Mouse (Mus musculus) G1E (cell line): ENCODE measurements around the gene Mmp17. TPM values are rescaled to one million over a fixed set of nuclear protein-coding genes. Genes with fewer than 3 reads are reported as not detected.

Experiments
- ATAC-seq: 2 replicates; pipeline ENCODE4 v1.8.0; 2016; ENCODE audit warnings: mild to moderate bottlenecking; ENCODE audit not compliant: insufficient number of reproducible peaks, poor library complexity, low FRiP score, severe bottlenecking; ENCODE audit errors: extremely low read depth
- DNase-seq: peaks from one replicate; pipeline ENCODE4 v3.0.0; 2012; ENCODE audit warnings: low spot score
- H3K27me3 ChIP-seq: 2 replicates; pipeline ENCODE4 v1.6.1; 2012; ENCODE audit warnings: mild to moderate bottlenecking, low read length, inconsistent platforms; ENCODE audit not compliant: insufficient read depth
- H3K36me3 ChIP-seq: replicated peaks from 2 replicates; pipeline ENCODE3; 2012; ENCODE audit warnings: mild to moderate bottlenecking, inconsistent platforms
- H3K4me1 ChIP-seq: 2 replicates; pipeline ENCODE4 v1.6.1; 2012; ENCODE audit warnings: low read depth, low read length, inconsistent platforms, mixed read lengths; ENCODE audit not compliant: insufficient read depth
- H3K4me3 ChIP-seq: 2 replicates; pipeline ENCODE4 v1.5.1; 2012; ENCODE audit warnings: low read depth, mild to moderate bottlenecking, inconsistent platforms, low read length, moderate library complexity, mixed read lengths
- H3K9me3 ChIP-seq: replicated peaks from 2 replicates; pipeline ENCODE4 v1.6.1; 2012; ENCODE audit warnings: inconsistent platforms
- CTCF ChIP-seq: IDR thresholded peaks from 2 replicates; pipeline ENCODE4 v1.5.1; 2012; ENCODE audit warnings: low read depth, low read length, inconsistent platforms, mixed read lengths
- GATA1 ChIP-seq: IDR thresholded peaks from 2 replicates; pipeline ENCODE4 v1.6.1; 2012; ENCODE audit warnings: borderline replicate concordance, low read length, inconsistent platforms, mixed read lengths
- GATA2 ChIP-seq: IDR thresholded peaks from 2 replicates; pipeline ENCODE4 v1.6.1; 2012; ENCODE audit warnings: low read depth, low read length, inconsistent platforms, borderline replicate concordance
- POLR2AphosphoS5 ChIP-seq: IDR thresholded peaks from 2 replicates; pipeline ENCODE4 v1.6.1; 2012; ENCODE audit warnings: low read depth, low read length, inconsistent platforms; ENCODE audit not compliant: insufficient replicate concordance
- TAL1 ChIP-seq: conservative IDR thresholded peaks from 2 replicates; pipeline ENCODE4 v1.6.1; 2012; ENCODE audit warnings: low read depth, low read length, inconsistent platforms, mixed read lengths
- polyA plus RNA-seq: library from polyadenylated mRNA; stranded (reverse); fragments of >175 nt; gene quantifications from 2 replicates; pipeline ENCODE4 v1.2.3, GENCODE M21; 2012
- total RNA-seq, 2 experiments: library from RNA; stranded (forward) in 1 of 2; stranded (reverse) in 1 of 2; fragments of 200-1000 nt in 1 of 2; fragments of >200 nt in 1 of 2; fragmentation: Nextera tagmentation in 1 of 2; gene quantifications; 2 replicates each; pipeline ENCODE4 v1.2.3; 2014 to 2017

Mmp17 gene
- total and polyA plus RNA-seq, 3 experiments = 0.03 to 0.05 TPM; not detected in 1

DNA sequence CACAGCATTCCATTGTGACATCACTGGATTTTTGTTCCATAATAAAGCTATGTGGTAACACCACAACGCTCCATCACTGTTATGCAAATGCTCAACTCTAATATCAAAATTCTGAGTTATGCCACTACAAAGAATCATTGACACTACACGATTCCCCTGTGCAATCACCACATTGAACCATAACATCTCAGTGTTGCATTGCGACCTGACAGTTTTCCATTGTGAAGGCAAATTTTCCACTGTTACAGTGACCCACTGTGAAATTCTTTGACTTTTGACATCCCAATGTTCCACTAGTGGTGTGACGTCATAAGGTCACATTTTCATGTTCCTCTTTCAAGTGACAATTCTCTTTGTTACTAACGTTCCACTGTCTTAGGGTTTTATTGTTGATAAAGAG, 66.9 kb downstream of the Mmp17 start:
- Histone ChIP-seq H3K4me1 (no peaks in the 10 kb centered on the region), H3K36me3 (no peaks in the 10 kb centered on the region), H3K9me3 (no peaks in the 10 kb centered on the region), H3K4me3 (no peak overlapping the region), H3K27me3 (no peaks in the 10 kb centered on the region)
- ATAC-seq (no peak), DNase-seq (no peak)
- TF ChIP-seq GATA2 (no peak), CTCF (no peak), POLR2AphosphoS5 (no peak), GATA1 (no peak), TAL1 (no peak)

DNA sequence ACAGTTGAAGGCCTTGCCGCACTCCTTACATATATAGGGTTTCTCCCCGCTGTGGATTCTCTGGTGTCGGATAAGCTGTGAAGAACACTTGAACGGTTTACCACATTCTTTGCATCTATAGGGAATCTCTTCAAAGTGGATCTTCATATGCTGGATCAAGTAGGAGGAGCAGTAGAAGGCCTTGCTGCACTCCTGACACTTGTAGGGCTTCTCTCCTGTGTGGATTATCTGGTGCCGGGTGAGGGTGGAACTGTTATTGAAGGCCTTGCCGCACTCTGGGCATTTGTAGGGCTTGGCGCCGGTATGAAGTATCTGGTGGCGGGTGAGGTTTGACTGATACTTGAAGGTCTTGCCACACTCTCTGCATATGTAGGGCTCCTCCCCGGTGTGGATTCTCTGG, 73.0 kb downstream of the Mmp17 start:
- H3K4me3 ChIP-seq = no peak overlapping the region
- DNase-seq (no peak), ATAC-seq (no peak)
- H3K9me3 ChIP-seq = no peaks in the 10 kb centered on the region
- TF ChIP-seq GATA2 = no peak
- TF ChIP-seq CTCF = no peak
- TF ChIP-seq TAL1 = no peak
- TF ChIP-seq POLR2AphosphoS5 = no peak
- TF ChIP-seq GATA1 = no peak
- H3K27me3 ChIP-seq = no peaks in the 10 kb centered on the region
- H3K4me1 ChIP-seq = no peaks in the 10 kb centered on the region
- H3K36me3 ChIP-seq = peaks cover 26% of the 10 kb centered on the region

DNA sequence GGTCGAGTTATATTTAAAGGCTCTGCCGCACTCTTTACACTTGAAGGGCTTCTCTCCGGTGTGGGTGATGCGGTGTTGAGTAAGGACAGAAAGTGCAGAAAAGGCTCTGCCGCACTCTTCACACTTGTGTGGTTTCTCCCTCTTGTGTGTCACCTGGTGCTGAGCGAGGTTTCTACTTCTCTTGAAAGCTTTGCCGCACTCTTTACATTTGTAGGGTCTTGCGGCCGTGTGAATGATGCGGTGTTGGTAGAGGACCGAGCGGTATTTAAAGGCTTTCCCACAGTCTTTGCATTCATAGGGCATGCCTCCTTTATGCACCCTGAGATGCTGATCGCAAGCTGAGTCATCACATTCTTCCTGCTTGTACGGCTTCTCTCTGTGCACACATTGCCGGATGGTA, 74.0 kb downstream of the Mmp17 start:
- H3K9me3 ChIP-seq = no peaks in the 10 kb centered on the region
- H3K4me3 ChIP-seq = no peak overlapping the region
- H3K36me3 ChIP-seq = peaks cover 26% of the 10 kb centered on the region
- ATAC-seq = no peak
- no peaks in the 10 kb centered on the region for H3K27me3 ChIP-seq
- TF ChIP-seq GATA2 (no peak), CTCF (no peak), GATA1 (no peak), TAL1 (no peak)
- no peaks in the 10 kb centered on the region for H3K4me1 ChIP-seq
- DNase-seq = no peak

Other genes starting within 250 kb of the Mmp17 start
- gene Sfswap, start 82.9 kb upstream of the Mmp17 start, total RNA-seq (2014; fragmentation: Nextera tagmentation) = 190 and 216 TPM in 2 replicates
- gene Sfswap, start 82.9 kb upstream of the Mmp17 start, total RNA-seq (2017) = 78.5 and 83.4 TPM in 2 replicates
- gene Sfswap, start 82.9 kb upstream of the Mmp17 start, polyA plus RNA-seq = 90.5 and 91.0 TPM in 2 replicates
- 3.1 and 3.7 TPM in 2 replicates for gene Zfp11, start 85.9 kb downstream of the Mmp17 start, total RNA-seq (2014; fragmentation: Nextera tagmentation)
- 1.4 TPM in 2 replicates for gene Zfp11, start 85.9 kb downstream of the Mmp17 start, total RNA-seq (2017)
- gene Zfp11, start 85.9 kb downstream of the Mmp17 start, polyA plus RNA-seq = 0.03 and 0.10 TPM in 2 replicates
- gene Sept14, start 124.3 kb downstream of the Mmp17 start, total RNA-seq (2014; fragmentation: Nextera tagmentation) = not detected in 2 replicates
- not detected in 2 replicates for gene Sept14, start 124.3 kb downstream of the Mmp17 start, total RNA-seq (2017)
- gene Sept14, start 124.3 kb downstream of the Mmp17 start, polyA plus RNA-seq = not detected in 2 replicates
- 138 and 144 TPM in 2 replicates for gene Mrps17, start 131.3 kb downstream of the Mmp17 start, total RNA-seq (2014; fragmentation: Nextera tagmentation)
- 146 and 158 TPM in 2 replicates for gene Mrps17, start 131.3 kb downstream of the Mmp17 start, total RNA-seq (2017)
- gene Mrps17, start 131.3 kb downstream of the Mmp17 start, polyA plus RNA-seq = 17.0 and 42.2 TPM in 2 replicates
- gene Nipsnap2, start 140.9 kb downstream of the Mmp17 start, total RNA-seq (2014; fragmentation: Nextera tagmentation) = 76.7 and 101 TPM in 2 replicates
- 59.9 TPM in 2 replicates for gene Nipsnap2, start 140.9 kb downstream of the Mmp17 start, total RNA-seq (2017)
- 41.5 and 56.0 TPM in 2 replicates for gene Nipsnap2, start 140.9 kb downstream of the Mmp17 start, polyA plus RNA-seq
- gene Psph, start 203.3 kb downstream of the Mmp17 start, total RNA-seq (2014; fragmentation: Nextera tagmentation) = 21.0 and 25.1 TPM in 2 replicates
- gene Psph, start 203.3 kb downstream of the Mmp17 start, total RNA-seq (2017) = 17.9 and 22.2 TPM in 2 replicates
- gene Psph, start 203.3 kb downstream of the Mmp17 start, polyA plus RNA-seq = 14.5 and 47.5 TPM in 2 replicates